Mouse (Mus musculus) limb, embryonic 14.5 days (tissue): ENCODE data around the gene Cks2. TPM values are rescaled to one million over a fixed set of nuclear protein-coding genes. Genes with fewer than 3 reads are reported as not detected.

Experiments used
- ATAC-seq: fragments of 200-750 bp; cut with Nextera tagmentation; 2 replicates; pipeline ENCODE4 v1.8.0; 2017; ENCODE audit warnings: low read depth, moderate number of reproducible peaks, moderate TSS enrichment; ENCODE audit not compliant: low FRiP score
- DNase-seq: peaks from one replicate; pipeline ENCODE4 v3.0.0-alpha.2; 2015; ENCODE audit warnings: low spot score
- H3K27ac ChIP-seq: fragments of 300-500 bp; sonication (generic); replicated peaks from 2 replicates; pipeline ENCODE4 v1.5.1; 2014; ENCODE audit warnings: low read depth, mild to moderate bottlenecking, low read length, moderate library complexity, mixed read lengths
- H3K27me3 ChIP-seq: fragments of 300-500 bp; sonication (generic); 2 replicates; pipeline ENCODE4 v1.6.1; 2014; ENCODE audit warnings: low read length, mixed read lengths; ENCODE audit not compliant: control insufficient read depth, insufficient read depth
- H3K36me3 ChIP-seq: fragments of 300-500 bp; sonication (generic); 2 replicates; pipeline ENCODE4 v1.6.1; 2014; ENCODE audit warnings: mild to moderate bottlenecking, low read length, moderate library complexity, mixed read lengths; ENCODE audit not compliant: control insufficient read depth, insufficient read depth
- H3K4me1 ChIP-seq: fragments of 300-500 bp; sonication (generic); 2 replicates; pipeline ENCODE4 v1.6.1; 2014; ENCODE audit warnings: antibody characterized with exemption, low read length, mixed read lengths; ENCODE audit not compliant: control insufficient read depth, insufficient read depth
- H3K4me2 ChIP-seq: fragments of 300-500 bp; sonication (generic); replicated peaks from 2 replicates; pipeline ENCODE4 v1.6.1; 2014; ENCODE audit warnings: low read depth, mild to moderate bottlenecking, low read length, moderate library complexity; ENCODE audit not compliant: severe bottlenecking
- H3K4me3 ChIP-seq: fragments of 300-500 bp; sonication (generic); replicated peaks from 2 replicates; pipeline ENCODE4 v1.5.1; 2014; ENCODE audit warnings: low read length
- H3K9ac ChIP-seq: fragments of 300-500 bp; sonication (generic); 2 replicates; pipeline ENCODE4 v1.6.1; 2014; ENCODE audit warnings: mild to moderate bottlenecking, low read depth, low read length, moderate library complexity; ENCODE audit not compliant: severe bottlenecking
- H3K9me3 ChIP-seq: fragments of 300-500 bp; sonication (generic); 2 replicates; pipeline ENCODE4 v1.6.1; 2016; ENCODE audit warnings: low read length; ENCODE audit not compliant: control insufficient read depth
- POLR2A ChIP-seq: fragments of 200-500 bp; IDR thresholded peaks from 2 replicates; pipeline ENCODE4 v1.8.0; 2012; ENCODE audit warnings: inconsistent platforms, mild to moderate bottlenecking, moderate library complexity, borderline replicate concordance; ENCODE audit not compliant: insufficient read depth, insufficient read length; ENCODE audit errors: extremely low read depth
- WGBS: fragments of 180-500 bp; shearing (Covaris S2); extraction: QIAGEN DNeasy Blood & Tissue Kit; methylation state at CpG from one replicate; pipeline ENCODE4 v1.1.7; 2014; 5-methylcytosine and 5-hydroxymethylcytosine counted together
- polyA plus RNA-seq, 2 experiments: library from polyadenylated mRNA; depleted of rRNA in 1 of 2; stranded (reverse) in 1 of 2; unstranded in 1 of 2; fragments of >200 nt; fragmentation: Nextera tagmentation in 1 of 2; extraction: Ambion mirVana in 1 of 2; gene quantifications; 2 replicates each; pipeline versions ENCODE4 v1.2.1 to v1.2.3; 2012 to 2014

Gene Cks2
- polyA plus RNA-seq (2012; rRNA removed) (160 and 167 TPM in 2 replicates), polyA plus RNA-seq (2014; fragmentation: Nextera tagmentation; extraction: Ambion mirVana) (272 and 285 TPM in 2 replicates)

DNA sequence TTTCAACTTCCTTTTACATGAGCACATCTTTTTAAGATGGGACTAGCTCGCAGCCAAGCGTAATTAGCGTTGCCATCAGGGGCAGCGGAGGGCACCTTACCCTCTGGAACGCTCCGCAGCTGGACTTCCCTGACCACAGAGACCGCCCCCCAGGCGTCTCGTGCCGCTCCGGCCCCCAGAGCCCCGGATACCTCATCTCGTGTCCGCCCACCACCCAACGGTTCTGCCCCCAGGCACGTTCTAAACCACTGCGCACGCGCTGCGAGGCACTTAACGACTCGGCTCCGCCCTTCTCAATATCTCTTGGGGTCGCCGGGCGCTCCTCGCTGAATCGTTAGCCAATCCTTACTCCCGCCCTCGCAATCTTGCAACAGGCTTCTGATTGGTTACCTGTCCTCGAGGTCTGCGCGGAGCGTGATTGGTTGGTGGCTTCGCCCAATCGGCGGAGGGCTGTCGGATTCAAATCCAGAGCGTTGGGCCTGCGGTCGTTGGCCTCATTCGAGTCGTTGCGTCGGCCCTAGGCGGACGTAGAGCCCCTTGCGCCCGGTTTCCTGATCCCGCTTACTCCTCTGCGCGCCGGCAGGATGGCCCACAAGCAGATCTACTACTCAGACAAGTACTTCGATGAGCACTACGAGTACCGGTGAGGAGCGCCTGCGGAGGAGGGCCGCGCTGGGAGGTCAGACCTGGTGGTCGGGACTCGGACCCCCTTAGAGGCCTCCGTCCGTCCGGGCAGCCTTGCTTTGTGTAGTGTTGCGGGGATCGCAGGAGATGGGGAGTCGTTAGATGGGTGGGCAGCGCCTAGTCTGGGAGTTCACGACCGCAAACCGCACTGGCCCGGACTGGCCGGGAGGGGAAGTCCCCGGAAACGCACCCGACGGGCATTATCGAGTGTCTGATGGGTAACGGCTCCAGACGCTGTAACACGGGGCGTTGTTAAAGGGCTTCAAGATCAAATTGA lies at the start of gene Cks2:
Cks2 (plus strand) TSS at position 404 of the 961 bp plus-strand sequence.
- TF ChIP-seq POLR2A, result peak; percentile 80; the same call in 1 of the 2 replicates
- Histone ChIP-seq H3K27ac (peak within 1 kb of the TSS; percentile 77), H3K36me3 (no peaks in the 10 kb centered on the region), H3K9ac (peak within 1 kb of the TSS; percentile 83), H3K4me1 (peaks cover 11% of the 10 kb centered on the region), H3K4me2 (peak within 1 kb of the TSS; percentile 69), H3K4me3 (peak within 1 kb of the TSS; percentile 91), H3K27me3 (no peaks in the 10 kb centered on the region), H3K9me3 (no peaks in the 10 kb centered on the region)
- ATAC-seq, result peak; percentile 99
- DNase-seq, result peak; percentile 99
- under 1% methylated on average over 82 of the region's 83 CpGs for WGBS

DNA sequence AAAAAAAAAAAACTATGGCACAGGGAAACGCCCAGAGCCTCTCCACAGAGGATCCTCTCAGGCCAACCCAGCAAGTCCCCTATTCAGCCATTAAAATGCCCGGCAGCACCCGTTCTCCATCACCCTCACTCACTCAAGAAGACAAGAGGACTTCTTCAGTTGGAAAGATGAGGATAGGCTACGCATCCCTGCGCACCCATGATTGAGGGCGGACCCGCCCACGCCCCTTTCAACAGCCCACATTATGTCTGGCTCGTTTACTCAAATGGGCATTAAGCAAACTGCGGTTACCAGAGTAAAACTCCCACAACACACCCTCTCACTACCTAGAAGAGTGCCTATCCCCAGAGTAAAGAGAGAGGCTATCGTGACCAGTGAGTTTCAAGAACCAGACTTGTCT lies 49.6 kb upstream of the Cks2 start:
- no peak for ATAC-seq
- WGBS, result 39% methylated on average over 11 of the region's 11 CpGs
- peaks cover 5% of the 10 kb centered on the region; the same call in 1 of the 2 replicates for H3K9me3 ChIP-seq
- no peak for DNase-seq
- H3K9ac ChIP-seq, result no peak overlapping the region
- no peaks in the 10 kb centered on the region for H3K36me3 ChIP-seq
- 0 out of 2 replicates have a peak, but pooled peaks cover 6% of the 10 kb centered on the region for H3K27me3 ChIP-seq
- TF ChIP-seq POLR2A, result no peak
- H3K27ac ChIP-seq, result no peak overlapping the region
- H3K4me2 ChIP-seq, result peak overlapping the region; percentile 90
- peak overlapping the region; percentile 41; the same call in 1 of the 2 replicates for H3K4me3 ChIP-seq
- H3K4me1 ChIP-seq, result 0 out of 2 replicates have a peak, but pooled peaks cover 5% of the 10 kb centered on the region

DNA sequence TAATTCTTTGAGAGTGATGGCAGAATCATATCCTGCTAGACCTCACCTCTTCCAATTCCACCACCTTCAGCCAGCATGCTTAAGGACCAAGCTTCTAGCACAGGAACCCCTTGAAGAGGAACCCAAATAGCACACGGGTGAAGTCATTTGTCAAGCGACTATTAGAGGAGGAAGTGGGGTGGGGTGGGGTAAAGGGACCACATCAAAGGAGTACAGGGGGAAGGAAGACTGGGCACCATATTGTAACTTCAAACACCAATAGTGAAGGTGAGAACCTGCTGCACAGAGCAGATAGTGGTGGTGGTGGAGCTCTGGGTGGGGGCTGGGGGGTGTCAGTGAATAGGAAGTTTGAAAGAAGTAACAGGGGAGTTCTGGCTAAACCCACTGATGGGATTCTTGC lies 47.0 kb upstream of the Cks2 start:
- Histone ChIP-seq H3K4me3 (no peak overlapping the region), H3K36me3 (no peaks in the 10 kb centered on the region), H3K9ac (no peak overlapping the region), H3K4me1 (0 out of 2 replicates have a peak, but pooled peaks cover 5% of the 10 kb centered on the region), H3K27ac (no peak overlapping the region), H3K4me2 (no peak overlapping the region), H3K9me3 (no peaks in the 10 kb centered on the region), H3K27me3 (0 out of 2 replicates have a peak, but pooled peaks cover 6% of the 10 kb centered on the region)
- TF ChIP-seq POLR2A, result no peak
- WGBS, result 40% methylated on average over 2 of the region's 2 CpGs
- ATAC-seq (no peak), DNase-seq (no peak)

DNA sequence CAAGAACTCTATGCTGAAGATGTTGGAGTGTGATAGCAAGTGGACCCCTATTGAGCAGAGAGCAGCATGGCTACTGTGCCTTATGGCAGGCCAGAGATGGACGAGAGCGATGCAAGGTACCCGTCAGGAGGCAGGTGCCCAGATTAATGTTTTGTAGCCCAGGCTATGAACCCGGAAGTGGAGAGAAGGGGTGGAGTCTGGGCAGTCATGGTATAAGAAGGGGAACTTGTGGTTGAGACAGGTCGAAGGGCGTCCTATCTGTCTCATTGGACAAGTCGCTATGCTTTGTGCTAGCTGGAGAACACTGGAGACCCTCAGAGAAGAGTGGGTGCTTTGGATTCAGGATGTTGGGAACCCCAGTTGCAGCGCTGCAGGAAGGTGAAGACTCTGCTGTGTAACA lies 44.9 kb upstream of the Cks2 start:
- 94% methylated on average over 8 of the region's 8 CpGs for WGBS
- no peak for TF ChIP-seq POLR2A
- no peak for ATAC-seq
- H3K4me2 ChIP-seq, result no peak overlapping the region
- no peaks in the 10 kb centered on the region for H3K9me3 ChIP-seq
- DNase-seq, result no peak
- 0 out of 2 replicates have a peak, but pooled peaks cover 5% of the 10 kb centered on the region for H3K27me3 ChIP-seq
- H3K4me3 ChIP-seq, result no peak overlapping the region
- H3K4me1 ChIP-seq, result peaks cover 6% of the 10 kb centered on the region; the same call in 1 of the 2 replicates
- no peaks in the 10 kb centered on the region for H3K36me3 ChIP-seq
- no peak overlapping the region for H3K27ac ChIP-seq
- no peak overlapping the region for H3K9ac ChIP-seq

DNA sequence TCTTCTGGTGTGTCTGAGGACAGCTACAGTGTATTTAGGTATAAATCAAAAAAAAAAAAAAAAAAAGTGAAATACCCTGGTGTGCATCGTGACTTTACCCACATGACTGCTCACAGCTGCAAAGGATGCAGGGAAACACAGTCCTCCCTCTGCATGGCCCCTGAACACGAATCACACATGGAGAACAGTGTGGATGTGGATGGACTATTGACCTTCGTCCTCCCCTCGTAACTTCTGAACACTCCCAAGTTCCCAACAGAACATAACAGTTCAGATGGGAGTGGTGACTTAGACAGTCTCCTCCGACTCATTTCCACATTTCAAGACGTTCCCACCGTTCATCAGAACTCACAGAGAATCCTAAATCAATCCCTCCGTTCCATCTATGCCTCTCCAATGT lies 42.3 kb upstream of the Cks2 start:
- peak overlapping the region; percentile 34 for H3K4me2 ChIP-seq
- 70% methylated on average over 8 of the region's 8 CpGs for WGBS
- peaks cover 6% of the 10 kb centered on the region; the same call in 1 of the 2 replicates for H3K4me1 ChIP-seq
- H3K27ac ChIP-seq, result 0 out of 2 replicates have a peak overlapping the region, but pooled peaks have one; percentile 5
- no peak overlapping the region for H3K9ac ChIP-seq
- no peaks in the 10 kb centered on the region for H3K36me3 ChIP-seq
- TF ChIP-seq POLR2A, result no peak
- H3K27me3 ChIP-seq, result no peaks in the 10 kb centered on the region
- H3K4me3 ChIP-seq, result no peak overlapping the region
- peak; percentile 24; the same call in 1 of the 2 replicates for ATAC-seq
- no peak for DNase-seq
- no peaks in the 10 kb centered on the region for H3K9me3 ChIP-seq
